Mouse (Mus musculus): ENCODE data around the gene Kcnk16. TPM values are rescaled to one million over a fixed set of nuclear protein-coding genes. Genes with fewer than 3 reads are reported as not detected.

Gene Kcnk16
- polyA plus RNA-seq, 1 experiment = not detected

GRCm38 (mm10) chr14:20242454-20242853, 26.5 kb downstream of the Kcnk16 start:
- Histone ChIP-seq H3K27me3 (ENCODE audit: control insufficient read depth, insufficient read depth, insufficient read length) (no peaks in the 10 kb centered on the region), H3ac (ENCODE audit: control insufficient read depth, insufficient read length, low read depth) (no peak overlapping the region), H3K4me3 (ENCODE audit: insufficient read depth, poor library complexity, severe bottlenecking) (no peak overlapping the region), H3K36me3 (ENCODE audit: control insufficient read depth, insufficient read depth) (no peaks in the 10 kb centered on the region), H3K79me3 (ENCODE audit: low read depth) (no peaks in the 10 kb centered on the region), H3K79me2 (ENCODE audit: control insufficient read depth, insufficient read depth) (no peaks in the 10 kb centered on the region)
- no peak for TF ChIP-seq USF1 (IDR thresholded peaks at IDR 0.05; ENCODE audit: low read depth)
- no peak for TF ChIP-seq CEBPB (IDR thresholded peaks at IDR 0.05; ENCODE audit: low read depth)
- TF ChIP-seq MYOG (IDR thresholded peaks at IDR 0.05; ENCODE audit: control insufficient read depth, extremely low read depth, insufficient read length) = no peak
- no peak for TF ChIP-seq FOSL1 (IDR thresholded peaks at IDR 0.05; ENCODE audit: insufficient read depth, low read length, poor library complexity, severe bottlenecking)
- no peak for TF ChIP-seq MYOD1 (IDR thresholded peaks at IDR 0.05; ENCODE audit: control insufficient read depth, insufficient read length, low read depth)
- TF ChIP-seq MAX (IDR thresholded peaks at IDR 0.05) = no peak
- no peak for TF ChIP-seq CTCF (IDR thresholded peaks at IDR 0.05; ENCODE audit: control insufficient read depth, insufficient read depth, insufficient read length)

GRCm38 (mm10) chr14:20234403-20234802, 34.6 kb downstream of the Kcnk16 start:
- H3K79me2 ChIP-seq (ENCODE audit: control insufficient read depth, insufficient read depth) = no peaks in the 10 kb centered on the region
- H3K79me3 ChIP-seq (ENCODE audit: low read depth) = no peaks in the 10 kb centered on the region
- TF ChIP-seq CTCF (IDR thresholded peaks at IDR 0.05; ENCODE audit: control insufficient read depth, insufficient read depth, insufficient read length) (no peak), MAX (IDR thresholded peaks at IDR 0.05) (no peak), USF1 (IDR thresholded peaks at IDR 0.05; ENCODE audit: low read depth) (no peak), MYOD1 (IDR thresholded peaks at IDR 0.05; ENCODE audit: control insufficient read depth, insufficient read length, low read depth) (no peak), MYOG (IDR thresholded peaks at IDR 0.05; ENCODE audit: control insufficient read depth, extremely low read depth, insufficient read length) (no peak), CEBPB (IDR thresholded peaks at IDR 0.05; ENCODE audit: low read depth) (no peak), FOSL1 (IDR thresholded peaks at IDR 0.05; ENCODE audit: insufficient read depth, low read length, poor library complexity, severe bottlenecking) (no peak)
- H3K4me3 ChIP-seq (ENCODE audit: insufficient read depth, poor library complexity, severe bottlenecking) = no peak overlapping the region
- no peak overlapping the region for H3ac ChIP-seq (ENCODE audit: control insufficient read depth, insufficient read length, low read depth)
- no peaks in the 10 kb centered on the region for H3K27me3 ChIP-seq (ENCODE audit: control insufficient read depth, insufficient read depth, insufficient read length)
- H3K36me3 ChIP-seq (ENCODE audit: control insufficient read depth, insufficient read depth) = no peaks in the 10 kb centered on the region

- TF ChIP-seq USF1 (IDR thresholded peaks at IDR 0.05; ENCODE audit: low read depth) (no peak), MYOG (IDR thresholded peaks at IDR 0.05; ENCODE audit: control insufficient read depth, extremely low read depth, insufficient read length) (no peak)
- Histone ChIP-seq H3K36me3 (ENCODE audit: control insufficient read depth, insufficient read depth) (no peaks in the 10 kb centered on the region), H3K79me2 (ENCODE audit: control insufficient read depth, insufficient read depth) (no peaks in the 10 kb centered on the region), H3K79me3 (ENCODE audit: low read depth) (no peaks in the 10 kb centered on the region), H3K27me3 (ENCODE audit: control insufficient read depth, insufficient read depth, insufficient read length) (no peaks in the 10 kb centered on the region), H3ac (ENCODE audit: control insufficient read depth, insufficient read length, low read depth) (no peak overlapping the region), H3K4me3 (ENCODE audit: insufficient read depth, poor library complexity, severe bottlenecking) (no peak overlapping the region)
These were observed 35.7 kb downstream of the Kcnk16 start for GRCm38 (mm10) chr14:20233016-20233980.

- Histone ChIP-seq H3K79me2 (ENCODE audit: control insufficient read depth, insufficient read depth) (no peaks in the 10 kb centered on the region), H3ac (ENCODE audit: control insufficient read depth, insufficient read length, low read depth) (no peak overlapping the region), H3K36me3 (ENCODE audit: control insufficient read depth, insufficient read depth) (no peaks in the 10 kb centered on the region), H3K4me3 (ENCODE audit: insufficient read depth, poor library complexity, severe bottlenecking) (no peak overlapping the region), H3K79me3 (ENCODE audit: low read depth) (no peaks in the 10 kb centered on the region), H3K27me3 (ENCODE audit: control insufficient read depth, insufficient read depth, insufficient read length) (no peaks in the 10 kb centered on the region)
- TF ChIP-seq MYOG (IDR thresholded peaks at IDR 0.05; ENCODE audit: control insufficient read depth, extremely low read depth, insufficient read length) (no peak), FOSL1 (IDR thresholded peaks at IDR 0.05; ENCODE audit: insufficient read depth, low read length, poor library complexity, severe bottlenecking) (no peak)
These were observed 38.9 kb downstream of the Kcnk16 start for GRCm38 (mm10) chr14:20230063-20230491.

- no peak for TF ChIP-seq MYOG (IDR thresholded peaks at IDR 0.05; ENCODE audit: control insufficient read depth, extremely low read depth, insufficient read length)
- TF ChIP-seq FOSL1 (IDR thresholded peaks at IDR 0.05; ENCODE audit: insufficient read depth, low read length, poor library complexity, severe bottlenecking) = peak; percentile 7
- Histone ChIP-seq H3K79me2 (ENCODE audit: control insufficient read depth, insufficient read depth) (no peaks in the 10 kb centered on the region), H3ac (ENCODE audit: control insufficient read depth, insufficient read length, low read depth) (peak overlapping the region; percentile 16), H3K4me3 (ENCODE audit: insufficient read depth, poor library complexity, severe bottlenecking) (no peak overlapping the region), H3K27me3 (ENCODE audit: control insufficient read depth, insufficient read depth, insufficient read length) (no peaks in the 10 kb centered on the region), H3K36me3 (ENCODE audit: control insufficient read depth, insufficient read depth) (no peaks in the 10 kb centered on the region), H3K79me3 (ENCODE audit: low read depth) (no peaks in the 10 kb centered on the region)
These were observed 39.6 kb downstream of the Kcnk16 start for GRCm38 (mm10) chr14:20229437-20229836.

- Histone ChIP-seq H3K79me2 (ENCODE audit: control insufficient read depth, insufficient read depth) (no peaks in the 10 kb centered on the region), H3K79me3 (ENCODE audit: low read depth) (no peaks in the 10 kb centered on the region), H3K36me3 (ENCODE audit: control insufficient read depth, insufficient read depth) (no peaks in the 10 kb centered on the region), H3K4me3 (ENCODE audit: insufficient read depth, poor library complexity, severe bottlenecking) (no peak overlapping the region), H3ac (ENCODE audit: control insufficient read depth, insufficient read length, low read depth) (no peak overlapping the region), H3K27me3 (ENCODE audit: control insufficient read depth, insufficient read depth, insufficient read length) (no peaks in the 10 kb centered on the region)
- TF ChIP-seq FOSL1 (IDR thresholded peaks at IDR 0.05; ENCODE audit: insufficient read depth, low read length, poor library complexity, severe bottlenecking) (no peak), CTCF (IDR thresholded peaks at IDR 0.05; ENCODE audit: control insufficient read depth, insufficient read depth, insufficient read length) (no peak), MYOD1 (IDR thresholded peaks at IDR 0.05; ENCODE audit: control insufficient read depth, insufficient read length, low read depth) (no peak), CEBPB (IDR thresholded peaks at IDR 0.05; ENCODE audit: low read depth) (no peak), MAX (IDR thresholded peaks at IDR 0.05) (no peak), MYOG (IDR thresholded peaks at IDR 0.05; ENCODE audit: control insufficient read depth, extremely low read depth, insufficient read length) (no peak), USF1 (IDR thresholded peaks at IDR 0.05; ENCODE audit: low read depth) (no peak)
These were observed 40.7 kb downstream of the Kcnk16 start for GRCm38 (mm10) chr14:20228336-20228735.

Data from C2C12 (cell line).